Mouse (Mus musculus) kidney, postnatal 4 days (tissue): Measurements from ENCODE around the gene A4galt.

ENCODE experiments used
- DNase-seq, 2 experiments: peaks; one replicate each; pipeline ENCODE4 v3.0.0; 2021; ENCODE audit warnings: mixed read lengths in 2 of 2

A4galt gene

DNA sequence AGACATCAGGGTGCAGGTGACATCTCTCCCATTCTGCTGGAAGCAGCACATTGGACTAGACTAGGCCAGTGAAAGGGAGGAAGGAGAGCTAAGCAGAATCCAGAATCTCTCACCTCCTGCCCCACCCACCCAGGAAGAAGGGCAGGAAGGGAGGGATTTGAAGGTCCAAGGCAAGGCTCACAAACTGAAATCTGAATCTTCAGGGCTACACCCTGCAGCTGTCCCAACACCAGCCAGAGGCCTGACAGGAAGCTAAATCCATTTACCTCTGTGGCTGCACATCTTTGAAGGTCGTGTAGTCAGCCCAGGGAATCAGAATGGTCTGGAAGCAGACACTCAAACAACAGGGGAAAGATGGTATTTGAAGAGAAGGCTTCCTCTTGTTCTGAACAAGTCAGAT, 13.7 kb upstream of the A4galt start:
- no peak for DNase-seq

DNA sequence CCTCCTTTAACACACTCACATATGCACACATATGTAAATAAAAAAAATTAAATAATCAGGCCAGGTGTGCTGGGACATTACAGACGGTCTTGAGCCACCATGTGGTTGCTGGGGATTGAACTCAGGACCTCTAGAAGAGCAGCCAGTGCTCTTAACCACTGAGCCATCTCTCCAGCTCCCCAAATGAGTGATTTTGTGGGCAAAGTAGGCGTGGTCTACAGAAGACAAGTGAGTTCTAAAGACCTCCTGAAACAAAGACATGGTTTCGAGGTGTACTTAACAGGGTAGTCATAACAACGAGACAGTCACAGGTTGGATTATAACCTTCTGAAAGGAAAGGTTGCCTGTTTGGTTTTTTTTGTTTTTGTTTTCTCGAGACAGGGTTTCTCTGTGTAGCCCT, 11.8 kb upstream of the A4galt start:
- no peak for DNase-seq

DNA sequence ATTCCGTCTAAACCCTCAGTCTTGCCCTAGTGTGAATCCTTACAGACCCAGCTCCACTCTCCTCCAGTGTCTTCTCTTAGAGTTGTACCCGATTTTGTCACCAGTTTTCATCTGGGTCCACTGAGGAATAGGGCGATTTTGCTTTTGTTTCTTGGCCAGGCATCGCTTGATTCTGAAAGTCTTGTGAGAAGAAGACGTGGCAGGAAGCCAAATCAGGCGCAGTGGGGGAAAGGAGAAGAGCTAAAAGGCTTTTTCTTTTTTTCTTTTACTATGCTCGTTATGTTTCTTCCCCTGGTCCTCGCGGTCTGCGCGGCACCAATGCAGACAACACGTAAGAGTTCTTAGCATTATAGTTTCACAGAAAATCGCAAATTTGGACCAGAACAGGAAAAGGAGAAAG, 6.3 kb upstream of the A4galt start:
- peak; percentile 45 to 63 for DNase-seq

DNA sequence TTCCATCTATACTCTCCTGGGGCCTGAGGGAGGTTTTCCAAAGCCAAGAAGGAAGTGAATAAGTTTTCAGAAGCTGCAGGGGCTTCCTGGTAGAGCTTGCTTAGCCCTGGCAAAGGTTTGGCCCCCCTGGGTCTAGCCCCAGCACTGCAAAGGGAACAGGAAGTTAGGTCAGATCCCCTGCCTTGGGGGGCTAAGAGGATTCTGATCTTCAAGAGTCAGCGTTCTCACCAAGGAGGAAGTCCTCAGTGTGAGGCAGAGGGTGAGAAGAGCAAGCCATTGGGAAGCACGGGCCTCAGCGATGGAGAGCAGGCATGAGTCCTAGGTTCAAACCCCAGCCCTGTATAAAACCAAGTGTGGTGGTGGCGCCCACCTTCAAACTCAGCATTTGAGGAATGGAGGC, 4.9 kb upstream of the A4galt start:
- DNase-seq, result no peak

DNA sequence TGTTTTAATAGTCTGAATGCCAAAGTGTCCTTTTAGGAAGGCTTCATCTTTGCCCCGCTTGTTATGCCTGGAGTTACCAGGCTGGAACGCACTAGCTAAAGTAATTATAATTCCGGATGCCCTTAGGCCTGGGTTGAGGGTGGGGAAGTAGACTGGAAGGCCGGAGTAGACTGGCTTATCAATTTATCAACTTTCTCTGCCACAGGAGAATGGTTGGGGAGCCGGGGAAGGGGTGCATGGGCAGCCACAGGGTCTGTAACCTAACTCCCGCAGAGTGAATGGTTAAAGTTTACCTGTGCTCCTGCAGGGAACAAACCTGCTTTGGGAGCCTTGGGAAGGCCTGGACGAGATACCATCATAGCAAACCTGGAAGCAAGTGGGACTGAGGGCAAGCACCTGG, 4.4 kb upstream of the A4galt start:
- DNase-seq, result peak in 1 of 2 experiments; percentile 35

DNA sequence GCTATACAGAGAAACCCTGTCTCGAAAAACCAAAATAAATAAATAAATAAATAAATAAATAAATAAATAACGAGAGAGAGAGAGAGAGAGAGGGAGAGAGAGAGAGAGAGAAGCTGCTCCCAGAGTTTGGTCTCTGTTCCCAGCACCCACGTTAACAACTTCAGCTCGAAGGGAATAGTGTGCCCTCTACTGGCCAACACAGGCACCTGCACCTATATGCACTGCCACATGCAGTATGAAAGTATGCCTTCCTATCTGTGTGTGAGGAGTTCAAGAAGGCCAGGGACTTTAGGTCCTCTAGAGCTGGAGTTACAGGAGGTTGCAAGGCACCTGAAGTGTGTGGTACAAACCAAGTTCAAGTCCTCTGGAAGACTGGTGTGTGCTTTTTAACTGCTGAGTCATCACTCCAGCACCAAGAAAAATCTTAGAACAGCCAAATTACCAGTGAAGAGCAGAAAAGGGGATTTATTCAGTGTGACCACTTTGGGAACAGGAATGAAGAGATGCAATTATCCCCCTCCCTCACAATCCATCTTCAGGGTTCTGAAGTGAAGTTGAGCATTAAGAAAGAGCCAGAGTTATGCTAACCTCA, 3.7 kb upstream of the A4galt start:
- DNase-seq, result no peak

DNA sequence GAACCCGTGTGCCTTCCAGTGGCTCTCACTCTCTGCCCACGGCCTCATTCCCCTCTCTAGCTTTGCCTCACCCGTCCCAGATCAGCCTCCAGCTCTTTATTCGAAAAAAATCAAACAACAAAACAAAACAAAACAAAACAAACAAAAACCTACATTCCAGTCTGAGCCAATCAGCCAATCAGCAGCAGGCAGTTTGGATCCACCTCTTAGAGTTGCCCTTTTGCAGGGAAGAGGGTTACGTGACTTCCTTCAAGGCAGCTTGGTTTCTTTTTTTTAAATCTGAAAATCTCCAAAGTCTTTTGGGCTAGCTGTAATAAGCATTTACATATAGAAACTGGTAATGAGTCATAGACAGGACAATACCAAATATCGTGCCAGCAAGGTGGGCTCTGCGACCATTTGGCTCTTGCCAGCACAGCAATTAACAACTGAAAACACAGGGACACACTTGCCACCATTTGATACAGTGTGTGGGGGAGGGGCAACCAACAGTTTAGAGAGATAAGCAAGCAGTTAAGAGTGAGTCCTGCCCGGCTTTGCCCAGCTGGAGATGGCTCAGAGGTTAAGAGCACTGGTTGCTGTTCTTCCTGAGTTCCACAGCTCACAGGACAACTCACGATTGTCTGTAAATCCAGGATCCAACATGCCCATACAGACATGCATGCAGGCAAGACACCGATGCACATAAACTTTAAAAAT, 2.9 kb upstream of the A4galt start:
- no peak for DNase-seq

DNA sequence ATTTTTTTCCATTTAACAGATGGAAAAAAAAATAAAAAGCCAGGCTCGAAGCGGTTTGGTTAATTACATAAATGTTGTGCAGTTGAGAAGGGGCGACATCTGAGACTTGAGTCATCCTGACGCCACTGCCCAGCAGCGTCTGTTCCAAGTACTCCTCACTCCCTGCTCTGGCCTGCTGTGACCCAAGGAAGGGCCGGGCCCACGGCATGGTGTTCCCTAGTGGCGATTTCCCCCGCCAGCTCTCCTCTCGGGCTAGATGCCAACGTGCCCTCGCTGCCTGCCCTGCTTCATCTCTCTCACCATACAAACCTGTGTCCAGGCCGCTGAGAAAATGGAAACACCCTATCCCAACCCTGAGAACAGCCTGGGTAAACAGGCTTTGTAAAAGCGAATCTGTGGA, 486 bp upstream of the A4galt start:
- peak; percentile 34 to 47 for DNase-seq

DNA sequence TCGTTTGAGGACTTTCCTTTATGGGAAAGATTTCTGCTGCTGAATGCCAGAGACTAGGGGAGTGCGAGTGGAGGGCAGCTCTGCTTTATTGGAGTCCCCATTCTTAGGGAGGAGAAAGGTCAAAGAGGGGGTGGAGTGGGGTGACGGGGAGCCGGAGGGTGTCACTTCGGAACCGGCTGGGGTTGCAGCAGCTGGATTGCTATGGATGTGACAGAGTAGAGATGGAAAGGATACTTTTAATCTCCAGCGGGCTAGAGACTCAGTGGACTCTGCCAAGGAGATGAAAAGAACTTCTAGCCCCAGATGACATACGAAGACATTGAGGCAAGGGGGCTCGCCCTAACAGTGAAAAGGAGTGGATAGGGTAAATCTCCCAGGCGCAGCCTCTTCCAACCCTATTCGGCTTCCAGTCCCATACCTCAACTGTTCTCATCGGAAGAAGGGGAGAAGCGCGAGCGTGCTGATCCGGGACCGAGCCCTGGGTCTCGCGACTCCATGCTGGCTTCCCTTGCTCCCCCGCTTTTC, 861 bp downstream of the A4galt start:
- peak in 1 of 2 experiments; percentile 45 for DNase-seq

DNA sequence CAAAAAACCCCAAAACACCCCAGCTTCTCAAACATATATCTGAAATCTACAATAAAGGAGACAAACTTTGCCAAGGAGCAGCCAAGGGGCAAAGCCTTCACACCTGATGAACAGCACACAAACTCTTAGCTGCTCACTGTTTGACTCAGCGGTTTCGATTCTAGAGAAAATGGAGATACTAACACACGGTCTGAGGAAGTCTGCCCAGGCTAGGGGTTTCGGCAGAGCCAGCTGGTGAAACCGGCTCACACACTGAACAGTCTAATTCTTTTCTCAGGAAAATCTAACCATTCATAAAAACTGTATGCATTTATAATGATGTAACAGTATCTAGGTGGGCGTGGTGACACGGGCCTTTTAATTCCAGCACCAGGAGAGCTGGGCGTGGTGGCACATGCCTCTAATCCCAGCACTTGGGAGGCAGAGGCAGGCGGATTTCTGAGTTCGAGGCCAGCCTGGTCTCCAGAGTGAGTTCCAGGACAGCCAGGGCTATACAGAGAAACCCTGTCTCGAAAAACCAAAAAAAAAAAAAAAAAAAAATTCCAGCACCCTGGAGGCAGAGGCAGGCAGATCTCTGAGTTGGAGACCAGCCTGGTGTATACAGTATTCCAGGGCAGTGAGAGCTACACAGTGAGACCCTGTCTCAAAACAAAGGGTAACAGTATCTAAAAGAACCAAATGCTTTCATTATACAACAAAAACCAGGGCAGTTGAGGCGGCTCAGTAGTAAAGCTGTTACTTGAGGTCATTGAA, 1.9 kb downstream of the A4galt start:
- no peak for DNase-seq

DNA sequence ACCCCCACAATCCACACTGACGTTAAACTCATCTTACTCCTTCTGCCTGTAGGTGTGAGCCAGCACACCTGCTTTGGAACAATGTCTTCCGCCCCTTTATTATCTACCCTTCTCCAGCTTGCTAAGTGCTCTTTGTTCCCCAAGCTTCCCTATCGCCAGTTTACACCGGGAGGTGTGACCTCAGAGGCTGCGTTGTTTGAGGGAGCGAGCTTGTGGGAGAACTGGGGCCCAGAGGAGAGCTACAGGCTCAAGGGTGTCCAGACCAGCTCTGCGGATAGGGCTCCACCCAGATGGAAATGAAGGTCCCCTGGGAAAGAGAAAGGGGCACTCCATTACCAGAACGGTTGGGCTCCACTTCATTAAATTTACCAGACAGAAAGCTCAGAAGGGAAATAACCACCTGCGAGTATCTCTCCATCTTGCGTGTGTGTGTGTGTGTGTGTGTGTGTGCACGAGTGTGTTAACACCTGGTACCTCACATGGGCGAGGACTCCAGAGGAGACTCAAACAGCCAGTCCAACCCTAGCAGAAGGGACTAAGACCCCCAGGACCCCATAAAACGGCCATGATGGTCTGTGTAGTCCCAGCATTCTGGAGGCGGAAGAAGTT, 3.2 kb downstream of the A4galt start:
- DNase-seq, result no peak

DNA sequence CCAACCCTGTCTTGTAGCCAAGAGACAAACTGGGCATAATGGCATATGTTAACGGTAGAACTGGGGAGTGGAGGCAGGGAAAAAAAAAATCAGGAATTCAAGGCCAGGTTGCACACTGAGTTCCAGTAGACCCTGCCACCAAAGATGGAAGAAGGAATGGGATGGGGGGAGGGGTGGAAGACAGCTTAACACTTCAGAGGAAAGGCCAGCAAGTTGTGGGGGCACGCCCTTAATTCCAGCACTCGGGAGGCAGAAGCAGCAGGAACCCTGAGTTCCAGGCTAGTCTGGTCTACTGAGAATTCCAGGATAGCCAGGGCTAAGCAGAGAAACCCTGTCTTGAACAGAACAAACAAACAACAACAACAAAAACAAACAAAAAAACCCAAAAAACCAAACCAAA, 7.2 kb downstream of the A4galt start:
- no peak for DNase-seq

DNA sequence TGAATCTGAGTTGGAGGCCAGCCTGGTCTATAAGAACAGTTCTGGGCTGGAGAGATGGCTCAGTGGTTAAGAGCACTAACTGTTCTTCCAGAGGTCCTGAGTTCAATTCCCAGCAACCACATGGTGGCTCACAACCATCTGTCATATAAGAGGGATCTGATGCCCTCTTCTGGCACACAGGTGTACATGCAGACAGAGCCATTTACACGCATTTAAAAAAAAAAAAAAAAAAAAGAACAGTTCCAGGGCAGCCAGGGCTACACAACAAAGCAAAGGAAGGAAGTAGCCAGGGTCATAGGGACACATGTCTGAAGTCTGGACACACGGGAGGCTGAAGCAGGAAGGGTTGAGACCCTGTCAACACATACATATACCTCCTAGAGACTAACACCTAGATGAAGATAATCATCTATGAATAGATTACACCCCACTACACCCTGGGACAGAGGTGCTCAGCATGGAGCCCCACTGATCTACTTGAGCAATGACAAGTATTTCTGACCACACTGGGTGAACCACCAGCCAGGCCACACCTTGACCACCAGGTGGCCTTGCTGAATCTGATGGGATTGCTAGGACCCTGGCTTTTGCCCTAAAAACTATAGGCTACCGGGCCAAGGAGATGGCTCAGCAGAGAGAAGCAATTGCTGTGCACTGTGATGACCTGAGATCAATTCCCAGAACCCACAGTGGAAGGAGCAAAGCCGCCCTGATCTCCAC, 9.5 kb downstream of the A4galt start:
- no peak for DNase-seq

DNA sequence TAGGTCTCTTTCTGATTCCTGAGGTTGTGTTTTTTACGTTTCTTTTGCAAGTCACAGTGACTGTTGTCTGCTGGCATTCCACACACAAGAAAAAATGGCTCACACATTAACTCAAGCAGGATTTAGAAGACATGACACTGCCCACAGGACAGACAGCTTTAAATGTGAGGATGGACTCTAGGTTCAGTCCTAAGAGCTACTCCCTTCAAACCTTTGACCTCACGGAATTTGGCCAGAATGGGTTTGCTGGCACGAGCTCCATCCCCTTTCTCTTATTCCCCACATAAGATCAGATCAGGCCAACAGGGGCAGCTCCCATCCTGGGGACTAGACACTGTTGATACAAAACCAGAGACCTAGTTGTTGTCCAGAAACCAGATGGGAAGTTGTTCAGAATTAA, 10.1 kb downstream of the A4galt start:
- DNase-seq, result no peak

DNA sequence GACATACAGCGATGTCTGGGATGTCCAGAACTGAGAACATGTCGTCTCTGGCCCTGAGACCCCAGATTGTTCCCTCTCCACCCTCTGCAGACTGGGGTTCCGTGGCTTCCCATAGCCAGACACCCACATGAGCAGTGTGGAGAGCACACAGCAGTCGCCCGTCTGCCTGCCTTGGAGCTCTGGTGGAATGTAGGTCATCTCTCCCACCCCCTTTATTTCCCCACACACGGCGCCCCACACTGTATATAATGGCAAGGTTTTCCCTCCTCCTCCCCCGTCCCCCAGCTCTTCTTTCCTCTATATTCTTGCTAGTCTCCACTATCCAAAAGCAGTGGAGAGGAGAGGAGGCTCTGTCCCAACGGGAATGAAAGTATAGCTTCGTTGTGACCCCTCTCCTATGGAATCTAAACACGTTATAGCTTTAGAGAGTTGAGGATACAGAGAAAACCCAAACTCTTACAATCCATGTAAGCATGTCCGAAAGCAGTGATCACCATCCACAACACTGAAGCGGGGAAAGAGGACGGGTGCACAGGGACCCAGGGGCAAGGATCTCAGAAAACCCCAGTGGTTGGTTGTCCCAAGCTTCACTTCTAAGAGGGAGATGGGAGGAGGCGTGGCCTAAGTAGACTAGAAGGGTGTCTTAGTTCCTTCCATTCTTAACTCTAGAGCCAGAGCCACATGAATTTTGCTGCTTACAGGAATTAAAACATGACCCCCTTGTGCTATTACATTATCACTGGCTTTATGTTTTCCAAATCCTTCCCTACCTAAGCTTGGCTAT, 13.9 kb downstream of the A4galt start:
- no peak for DNase-seq

DNA sequence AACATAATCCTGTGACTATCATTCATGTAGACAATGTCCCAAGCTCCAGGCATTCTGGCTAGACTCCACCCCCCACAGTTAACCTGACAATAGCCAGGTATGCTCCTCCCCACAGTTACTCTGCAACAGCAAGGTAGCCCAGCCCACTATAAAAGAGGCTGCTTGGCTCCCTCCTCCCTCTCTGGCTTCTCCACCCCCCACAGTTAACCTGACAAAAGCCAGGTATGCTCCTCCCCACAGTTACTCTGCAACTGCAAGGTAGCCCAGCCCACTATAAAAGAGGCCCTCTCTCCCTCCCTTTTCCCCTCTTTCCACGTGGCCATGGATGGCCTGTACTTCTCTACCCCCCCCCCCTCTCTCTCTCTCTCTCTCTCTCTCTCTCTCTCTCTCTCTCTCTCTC, 14.8 kb downstream of the A4galt start:
- DNase-seq, result no peak

DNA sequence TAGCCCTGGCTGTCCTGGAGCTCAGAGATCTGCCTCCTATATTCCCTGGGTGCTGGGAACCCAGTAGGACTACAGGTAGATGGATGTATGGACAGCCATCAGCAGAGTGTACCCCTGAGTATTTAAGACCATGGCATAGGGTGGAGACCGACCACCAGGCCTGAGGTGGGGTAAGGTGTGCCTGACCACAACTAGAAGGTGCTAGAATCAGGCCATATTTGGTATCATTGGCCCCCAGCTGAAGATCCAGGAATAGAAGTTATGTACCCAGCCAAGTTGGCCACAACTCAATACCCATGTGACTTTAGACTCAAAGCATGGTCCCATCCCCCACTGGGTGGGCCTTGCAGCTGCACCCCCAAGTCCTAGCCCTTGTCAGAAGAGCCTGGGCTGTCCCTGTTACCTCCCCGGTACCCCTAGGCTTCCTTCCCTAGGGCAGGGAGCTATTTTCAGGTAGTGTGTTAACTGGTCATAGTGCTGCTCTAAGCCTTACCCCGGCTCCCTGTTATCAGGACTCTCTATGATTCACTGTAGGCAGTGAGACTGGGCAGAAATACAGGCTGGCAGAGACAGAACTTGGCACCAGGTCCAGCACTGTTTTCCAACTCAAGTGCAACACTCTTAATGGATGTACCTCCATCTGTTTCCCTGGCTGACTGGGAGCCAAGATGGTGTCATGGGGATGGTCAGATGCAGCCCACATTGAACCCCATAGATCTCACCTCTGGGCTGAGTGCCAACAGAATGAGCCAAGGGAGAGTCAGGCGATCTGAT, 18.2 kb downstream of the A4galt start:
- no peak for DNase-seq

DNA sequence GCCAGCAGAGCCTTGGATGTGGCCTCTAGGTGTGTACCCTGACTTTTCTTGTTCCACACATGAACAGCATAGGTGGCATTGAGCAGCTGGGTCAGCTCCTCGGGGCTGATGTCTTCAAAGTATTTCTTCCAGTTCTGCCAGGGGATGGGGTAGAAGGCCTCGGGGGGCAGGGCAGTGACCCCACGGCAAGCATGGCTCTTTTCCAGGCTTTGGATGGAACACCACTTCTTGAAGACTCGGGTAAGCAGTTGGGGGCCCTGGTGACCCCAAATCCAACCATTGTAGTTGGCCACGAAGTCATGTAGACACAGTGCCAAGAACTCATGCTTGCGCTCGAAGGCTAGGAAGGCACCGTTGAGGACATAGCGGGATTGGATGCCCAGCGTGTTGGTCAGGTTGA, 24.0 kb downstream of the A4galt start:
- no peak for DNase-seq

DNA sequence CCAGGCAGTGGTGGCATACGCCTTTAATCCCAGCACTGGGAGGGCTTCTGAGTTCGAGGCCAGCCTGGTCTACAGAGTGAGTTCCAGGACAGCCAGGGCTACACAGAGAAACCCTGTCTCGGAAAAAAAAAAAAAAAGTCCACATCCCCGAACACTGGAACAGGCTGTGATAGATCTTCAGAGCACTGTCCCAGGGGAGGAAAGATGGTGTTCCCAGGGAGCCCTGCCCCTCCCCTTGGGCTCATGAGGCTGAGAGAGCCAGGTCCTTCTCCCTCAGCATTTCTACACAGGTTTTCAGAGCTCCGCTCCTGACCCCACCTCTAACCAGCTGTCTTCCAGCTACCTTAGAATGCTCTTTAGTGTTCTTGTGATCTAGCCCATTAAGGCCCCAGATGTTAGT, 24.7 kb downstream of the A4galt start:
- DNase-seq, result no peak

DNA sequence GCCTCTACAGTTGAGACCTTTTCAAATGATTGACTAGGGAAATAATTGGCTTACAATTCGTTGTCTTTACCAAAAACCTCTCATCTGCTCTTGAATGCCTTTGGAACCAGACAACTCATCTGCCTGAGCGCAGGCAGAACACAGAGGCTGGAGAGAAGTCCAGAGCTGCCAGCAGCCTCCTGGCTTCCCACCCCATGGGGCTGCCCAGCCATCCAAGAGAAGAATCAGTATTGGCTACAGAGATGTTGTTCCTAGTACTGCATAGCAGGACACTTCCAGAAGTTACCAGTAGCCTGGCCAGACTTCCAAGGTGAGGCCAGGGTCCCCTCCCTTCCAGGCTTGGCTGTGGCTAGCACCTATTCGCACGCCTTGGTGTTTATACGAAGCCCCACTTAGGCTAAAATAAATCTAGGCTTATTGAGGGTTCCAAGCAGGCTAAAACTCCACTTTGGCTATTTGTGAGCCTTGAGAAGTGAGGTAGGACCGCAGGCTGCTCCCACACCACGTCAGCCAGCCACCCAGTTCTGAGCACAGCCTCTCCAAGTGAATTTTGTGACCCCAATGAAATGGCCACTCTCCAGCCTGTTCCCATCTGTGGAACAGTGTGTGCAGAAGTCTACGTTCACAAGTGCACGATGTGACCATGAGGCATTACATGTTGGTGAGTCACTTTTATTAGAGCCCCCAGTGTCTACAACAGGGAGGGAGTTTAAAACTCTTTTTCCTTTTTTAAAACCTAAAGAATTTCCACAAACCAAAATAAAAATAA, 25.3 kb downstream of the A4galt start:
- DNase-seq, result no peak
